ENCODE assay signal across 17 mouse cellular contexts in genomic region chr5:122233077-122233581, GRCm38 (mm10). TPM values are rescaled to one million over a fixed set of nuclear protein-coding genes. Genes with fewer than 3 reads are reported as not detected.
DNase-seq lines count a peak whose midpoint lies in the region; TF ChIP-seq lines count a peak whose summit lies in the region.
"Had no signal": no experiment of that assay in that cellular context is flagged by ENCODE, and none has a peak within 500 bp of the region (broad histone marks: within the 10 kb centered on the region; RNA-seq: fewer than 3 reads in every experiment).

No protein-coding gene starts in this region.

- peaks cover 34% of the 10 kb centered on the region for H3K36me3 ChIP-seq in spleen, adult 2 months (ENCODE audit: control insufficient read depth, insufficient read depth, low read length)
- H3K36me3 ChIP-seq in E14TG2a.4 (ENCODE audit: insufficient read depth, low read length): peaks cover 44% of the 10 kb centered on the region
- peaks cover 29% of the 10 kb centered on the region for H3K36me3 ChIP-seq in splenic B cell, adult 2 months (ENCODE audit: control insufficient read depth, insufficient read depth, low read length, poor library complexity, severe bottlenecking)
- H3K36me3 ChIP-seq: embryonic facial prominence, embryonic 15.5 days; forebrain, embryonic 12.5 days; G1E; heart, embryonic 12.5 days; liver, embryonic 13.5 days; neural tube, embryonic 15.5 days had no signal

- DNase-seq in spleen, adult 2 months (ENCODE audit: low read depth in 1 of 2, low spot score in 2 of 2): no peak
- DNase-seq in spleen, postnatal 14 days (ENCODE audit: low spot score in 2 of 2): no peak
- DNase-seq in induced T-regulatory cell, adult 2 months (ENCODE audit: low read depth): peak; percentile 75
- DNase-seq in splenic B cell, adult 2 months (ENCODE audit: low read depth, low spot score): peak; percentile 70
- no peak for DNase-seq in right cerebral cortex, postnatal 25 days
- no peak for DNase-seq in kidney, postnatal 36 days
- no peak for DNase-seq in cerebellum, adult 11 months
- DNase-seq: adrenal gland, adult 8-10 months; kidney, postnatal 10 days; liver, embryonic 13.5 days; right cerebral cortex, adult 18-20 months had no signal

- WGBS in spleen, adult 2 months: 9% methylated on average over 14 of the region's 14 CpGs

- TF ChIP-seq POLR2A in spleen, adult 2 months (IDR thresholded peaks at IDR 0.05; ENCODE audit: low read depth, low read length): no peak

- no peak for TF ChIP-seq CTCF in spleen, adult 2 months (IDR thresholded peaks at IDR 0.05; ENCODE audit: extremely low read depth, insufficient read depth, insufficient read length, insufficient replicate concordance)
- no peak for TF ChIP-seq CTCF in E14TG2a.4 (conservative IDR thresholded peaks at IDR 0.05; ENCODE audit: low read length)

- peak overlapping the region; percentile 52 for H3K4me3 ChIP-seq in spleen, adult 2 months (ENCODE audit: extremely low read depth, insufficient read depth, insufficient read length)
- H3K4me3 ChIP-seq in E14TG2a.4 (replicated peaks; ENCODE audit: low read length): peak overlapping the region; percentile 54; the same call in 1 of the 2 replicates
- H3K4me3 ChIP-seq: embryonic facial prominence, embryonic 15.5 days; forebrain, embryonic 12.5 days; heart, embryonic 12.5 days; liver, embryonic 13.5 days; neural tube, embryonic 15.5 days had no signal

- H3K27ac ChIP-seq in spleen, adult 2 months (ENCODE audit: insufficient read depth, low read length): peak overlapping the region; percentile 99
- H3K27ac ChIP-seq: forebrain, embryonic 12.5 days; liver, embryonic 13.5 days; neural tube, embryonic 15.5 days had no signal

- peaks cover 51% of the 10 kb centered on the region for H3K4me1 ChIP-seq in spleen, adult 2 months (ENCODE audit: control insufficient read depth, insufficient read depth, insufficient read length)
- H3K4me1 ChIP-seq in E14TG2a.4 (replicated peaks; ENCODE audit: low read depth, low read length): peaks cover 53% of the 10 kb centered on the region

- H3K9me3 ChIP-seq in E14TG2a.4 (ENCODE audit: low read length): 0 out of 2 replicates have a peak, but pooled peaks cover 2% of the 10 kb centered on the region
- H3K9me3 ChIP-seq: embryonic facial prominence, embryonic 15.5 days; liver, embryonic 13.5 days had no signal

- no peaks in the 10 kb centered on the region for H3K27me3 ChIP-seq in spleen, adult 2 months (ENCODE audit: control insufficient read depth, insufficient read depth, low read length)
- no peaks in the 10 kb centered on the region for H3K27me3 ChIP-seq in E14TG2a.4 (ENCODE audit: insufficient read depth, low read length)
- H3K27me3 ChIP-seq in splenic B cell, adult 2 months (ENCODE audit: control insufficient read depth, insufficient read depth, low read length, poor library complexity, severe bottlenecking): no peaks in the 10 kb centered on the region
- H3K27me3 ChIP-seq: embryonic facial prominence, embryonic 15.5 days; forebrain, embryonic 12.5 days; heart, embryonic 12.5 days; liver, embryonic 13.5 days; neural tube, embryonic 15.5 days had no signal

RNA-seq across cellular contexts. Expression of gene Hvcn1, which starts 26.5 kb away (rescaled TPM):
- polyA plus RNA-seq in spleen, adult 2 months (2012; rRNA removed): 174 and 200 TPM in 2 replicates

RNA-seq across cellular contexts. Expression of gene Tctn1, which starts 31.1 kb away (rescaled TPM):
- 22.1 and 25.3 TPM in 2 replicates for polyA plus RNA-seq in spleen, adult 2 months (2012; rRNA removed)

RNA-seq across cellular contexts. Expression of gene Pptc7, which starts 51.0 kb away (rescaled TPM):
- polyA plus RNA-seq in spleen, adult 2 months (2012; rRNA removed): 18.8 and 24.5 TPM in 2 replicates

Comparison
In these comparisons a context has a peak if more than half of its experiments do, and no peak if none do; other contexts are left out.
1. DNase-seq: peak in induced T-regulatory cell, adult 2 months (single experiment) and splenic B cell, adult 2 months (single experiment); none in spleen, adult 2 months (0 of 2), spleen, postnatal 14 days (0 of 2), right cerebral cortex, postnatal 25 days (single experiment), kidney, postnatal 36 days (0 of 2) and cerebellum, adult 11 months (single experiment).